Mouse (Mus musculus) bone marrow, adult 2 months (tissue): ENCODE measurements at regions not wholly inside any gene's neighbourhood (a gene's known extent, or its start where the extent isn't known, plus 50 kb on each side); places are given as distances from the start of the nearest gene placed in this dataset.

Source experiments
- CTCF ChIP-seq: fragments of 200-500 bp; IDR thresholded peaks from 2 replicates; pipeline ENCODE4 v1.5.1; 2011; ENCODE audit warnings: low read length, control low read depth; ENCODE audit not compliant: control insufficient read depth, insufficient read depth
- POLR2A ChIP-seq: fragments of 200-500 bp; IDR thresholded peaks from 2 replicates; pipeline ENCODE4 v1.6.1; 2011; ENCODE audit warnings: low read depth, mild to moderate bottlenecking, control low read depth, low read length, borderline replicate concordance; ENCODE audit not compliant: control insufficient read depth

DNA sequence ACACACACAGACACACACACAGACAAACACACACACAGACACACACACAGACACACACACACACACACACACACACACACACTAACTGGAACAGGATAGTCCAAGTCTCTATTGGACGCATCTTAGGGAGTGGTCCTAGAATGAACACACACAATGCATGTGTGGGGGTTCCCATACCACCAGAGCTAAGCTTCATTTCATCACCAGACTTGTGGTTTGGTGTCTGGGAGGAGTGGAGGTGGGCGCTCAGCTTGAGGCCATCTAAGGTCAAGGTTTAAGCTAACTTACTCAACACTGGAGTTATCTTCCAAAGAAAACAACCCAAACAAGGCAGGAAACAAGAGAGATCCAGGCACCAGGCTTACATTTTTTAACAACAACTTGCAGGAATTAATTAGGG, 147.9 kb upstream of the Rxfp2 start:
- TF ChIP-seq CTCF (no peak), POLR2A (no peak)
